Comparison of ENCODE assay signal across 8 mouse cellular contexts in the genomic region with DNA sequence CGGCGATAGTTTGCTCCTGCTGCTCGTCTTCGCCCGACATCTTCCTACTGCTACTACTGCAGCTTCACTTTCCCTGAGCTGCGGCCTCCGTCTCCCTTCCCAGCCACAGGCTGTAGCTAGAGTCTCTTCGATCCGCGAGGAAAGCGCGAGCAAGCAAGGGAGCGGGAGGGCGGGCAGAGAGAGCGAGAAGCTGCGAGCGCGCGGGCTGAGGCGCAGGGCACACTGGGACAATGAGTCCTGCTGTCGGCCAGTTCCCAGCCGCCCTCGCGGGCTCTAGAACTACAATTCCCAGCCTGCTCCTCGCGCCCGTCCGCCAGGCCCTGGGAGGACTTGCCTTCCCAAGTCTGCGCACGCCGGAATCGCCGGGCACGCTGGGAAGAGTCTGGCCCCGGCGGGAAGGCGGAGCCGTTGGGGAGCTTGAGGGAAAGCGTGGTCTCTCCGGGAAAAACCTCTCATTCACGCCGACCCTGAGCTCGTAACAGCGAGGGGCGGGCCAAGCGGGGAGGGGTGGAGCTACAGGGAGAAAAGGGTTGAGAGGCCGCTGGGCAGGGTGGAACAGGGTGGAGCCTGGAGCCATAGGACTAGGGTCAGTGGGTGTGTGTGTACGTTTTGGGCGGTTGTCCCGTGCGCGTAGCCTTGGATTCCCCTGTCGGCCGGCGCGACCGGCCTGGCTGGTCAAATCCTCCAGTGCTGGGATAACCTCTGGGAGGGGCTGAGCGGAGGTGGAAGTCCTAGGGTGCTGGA. TPM values are rescaled to one million over a fixed set of nuclear protein-coding genes. Genes with fewer than 3 reads are reported as not detected.
DNase-seq lines count a peak whose midpoint lies in the region; ATAC-seq lines count a peak whose summit lies in the region.

A gene (minus strand): TSS at position 200 of the 744 bp plus-strand sequence.

- peak; percentile 96 for ATAC-seq in heart, embryonic 15.5 days (replicated peaks; ENCODE audit: insufficient number of reproducible peaks, insufficient read depth, low FRiP score, low read depth)
- peak; percentile 97 for ATAC-seq in liver, embryonic 15.5 days (ENCODE audit: insufficient read depth)
- peak; percentile 99 for ATAC-seq in neural tube, embryonic 12.5 days (ENCODE audit: low FRiP score, low read depth)

- WGBS in forebrain, embryonic 10.5 days: under 1% methylated on average over 58 of the region's 58 CpGs
- under 1% methylated on average over 58 of the region's 58 CpGs for WGBS in heart, embryonic 15.5 days
- under 1% methylated on average over 58 of the region's 58 CpGs for WGBS in liver, embryonic 15.5 days (ENCODE audit: insufficient replicate concordance)
- WGBS in neural tube, embryonic 12.5 days: under 1% methylated on average over 58 of the region's 58 CpGs

- peaks cover 33% of the 10 kb centered on the region for H3K4me1 ChIP-seq in forebrain, embryonic 10.5 days
- peaks cover 20% of the 10 kb centered on the region for H3K4me1 ChIP-seq in heart, embryonic 15.5 days (replicated peaks)
- peaks cover 30% of the 10 kb centered on the region for H3K4me1 ChIP-seq in liver, embryonic 15.5 days (replicated peaks)
- H3K4me1 ChIP-seq in neural tube, embryonic 12.5 days: peaks cover 19% of the 10 kb centered on the region

- no peaks in the 10 kb centered on the region for H3K9me3 ChIP-seq in forebrain, embryonic 10.5 days
- no peaks in the 10 kb centered on the region for H3K9me3 ChIP-seq in heart, embryonic 15.5 days (replicated peaks)
- H3K9me3 ChIP-seq in liver, embryonic 15.5 days (replicated peaks): no peaks in the 10 kb centered on the region
- H3K9me3 ChIP-seq in neural tube, embryonic 12.5 days: no peaks in the 10 kb centered on the region

- peak within 1 kb of the TSS; percentile 73 for H3K4me3 ChIP-seq in forebrain, embryonic 10.5 days
- peak within 1 kb of the TSS; percentile 88 for H3K4me3 ChIP-seq in heart, embryonic 15.5 days
- peak within 1 kb of the TSS; percentile 95 for H3K4me3 ChIP-seq in liver, embryonic 15.5 days (replicated peaks)
- H3K4me3 ChIP-seq in neural tube, embryonic 12.5 days: peak within 1 kb of the TSS; percentile 87

- peak; percentile 86 to 92 for DNase-seq in CD8-positive naive resting alpha-beta T cell, adult 2 months (ENCODE audit: low read depth in 2 of 2, low spot score in 2 of 2)
- DNase-seq in c-Kit-positive CD71-negative TER-119-negative erythroid progenitor cells, embryonic 14.5 days (ENCODE audit: low read depth): peak; percentile 99
- peak; percentile 100 for DNase-seq in forebrain, embryonic 10.5 days (ENCODE audit: extremely low spot score, low spot score)
- peak; percentile 98 to 99 for DNase-seq in kidney, postnatal 36 days
- DNase-seq in telencephalon, adult 2 months (ENCODE audit: low read depth, low spot score): peak; percentile 98

- peaks cover 34% of the 10 kb centered on the region for H3K36me3 ChIP-seq in forebrain, embryonic 10.5 days (replicated peaks)
- peaks cover 23% of the 10 kb centered on the region for H3K36me3 ChIP-seq in heart, embryonic 15.5 days
- peaks cover 34% of the 10 kb centered on the region for H3K36me3 ChIP-seq in liver, embryonic 15.5 days (replicated peaks)
- peaks cover 26% of the 10 kb centered on the region for H3K36me3 ChIP-seq in neural tube, embryonic 12.5 days

- peak within 1 kb of the TSS; percentile 83 for H3K4me2 ChIP-seq in heart, embryonic 15.5 days
- H3K4me2 ChIP-seq in liver, embryonic 15.5 days: peak within 1 kb of the TSS; percentile 85
- H3K4me2 ChIP-seq in neural tube, embryonic 12.5 days (replicated peaks): peak within 1 kb of the TSS; percentile 85

- H3K27me3 ChIP-seq in forebrain, embryonic 10.5 days (ENCODE audit: poor library complexity, severe bottlenecking): no peaks in the 10 kb centered on the region
- H3K27me3 ChIP-seq in heart, embryonic 15.5 days: no peaks in the 10 kb centered on the region
- peaks cover 4% of the 10 kb centered on the region; the same call in 1 of the 2 replicates for H3K27me3 ChIP-seq in liver, embryonic 15.5 days
- no peaks in the 10 kb centered on the region for H3K27me3 ChIP-seq in neural tube, embryonic 12.5 days (replicated peaks)

- H3K27ac ChIP-seq in forebrain, embryonic 10.5 days: peak within 1 kb of the TSS; percentile 91
- H3K27ac ChIP-seq in heart, embryonic 15.5 days: peak within 1 kb of the TSS; percentile 92
- peak within 1 kb of the TSS; percentile 99 for H3K27ac ChIP-seq in liver, embryonic 15.5 days (replicated peaks)
- H3K27ac ChIP-seq in neural tube, embryonic 12.5 days: peak within 1 kb of the TSS; percentile 68

- H3K9ac ChIP-seq in heart, embryonic 15.5 days: peak within 1 kb of the TSS; percentile 96
- H3K9ac ChIP-seq in liver, embryonic 15.5 days: peak within 1 kb of the TSS; percentile 97
- H3K9ac ChIP-seq in neural tube, embryonic 12.5 days: peak within 1 kb of the TSS; percentile 83

RNA-seq across cellular contexts. Expression of the gene that starts here (rescaled TPM):
- polyA plus RNA-seq in forebrain, embryonic 10.5 days (2016; fragmentation: Nextera tagmentation; extraction: Ambion mirVana): 298 and 302 TPM in 2 replicates
- polyA plus RNA-seq in heart, embryonic 15.5 days (2015; fragmentation: Nextera tagmentation; extraction: Ambion mirVana): 101 and 132 TPM in 2 replicates
- 118 and 119 TPM in 2 replicates for polyA plus RNA-seq in liver, embryonic 15.5 days (2015; fragmentation: Nextera tagmentation; extraction: Ambion mirVana)
- polyA plus RNA-seq in neural tube, embryonic 12.5 days (2016; fragmentation: Nextera tagmentation; extraction: Ambion mirVana): 155 and 156 TPM in 2 replicates

Comparison
In these comparisons a context has a peak if more than half of its experiments do, and no peak if none do; other contexts are left out.
1. Peak in every context shown above with its lines: DNase-seq, ATAC-seq, H3K4me3 ChIP-seq and H3K27ac ChIP-seq.